Mouse (Mus musculus) forelimb bud, embryonic 11.5 days (tissue): ENCODE results near the gene Zfp146.
"Not testable (repeated sequence)": the region's sequence is repeated elsewhere in the genome, so short reads cannot be mapped to it uniquely, and the experiment has no call there.

ENCODE experiments used
- DNase-seq: peaks from one replicate; pipeline ENCODE4 v3.0.0-alpha.2; 2012; ENCODE audit warnings: low read depth, low spot score

The Zfp146 gene

GRCm38 (mm10) chr7:30192088-30192487 lies 22.5 kb upstream of the Zfp146 start:
- no peak for DNase-seq

- no peak for DNase-seq
Observed at GRCm38 (mm10) chr7:30189116-30189491, 19.6 kb upstream of the Zfp146 start.

GRCm38 (mm10) chr7:30188344-30189115 lies 19.0 kb upstream of the Zfp146 start:
- DNase-seq, result no peak

- DNase-seq, result no peak
Observed at GRCm38 (mm10) chr7:30184641-30185348, 15.2 kb upstream of the Zfp146 start.

GRCm38 (mm10) chr7:30183879-30184289 lies 14.3 kb upstream of the Zfp146 start, which contains the start of gene Cox7a1:
Cox7a1 (plus strand) TSS chr7:30184144.
- no peak for DNase-seq

GRCm38 (mm10) chr7:30183189-30183588 lies 13.6 kb upstream of the Zfp146 start:
- not testable (repeated sequence) for DNase-seq

- DNase-seq, result not testable (repeated sequence)
Observed at GRCm38 (mm10) chr7:30181929-30182328, 12.4 kb upstream of the Zfp146 start.

- peak; percentile 83 for DNase-seq
Observed at GRCm38 (mm10) chr7:30181308-30181707, 11.8 kb upstream of the Zfp146 start.

- DNase-seq, result no peak
Observed at GRCm38 (mm10) chr7:30178256-30178655, 8.7 kb upstream of the Zfp146 start.

GRCm38 (mm10) chr7:30176474-30176873 lies 6.9 kb upstream of the Zfp146 start:
- no peak for DNase-seq

- no peak for DNase-seq
Observed at GRCm38 (mm10) chr7:30170283-30170951, 867 bp upstream of the Zfp146 start.

GRCm38 (mm10) chr7:30168914-30169582 lies 502 bp downstream of the Zfp146 start:
- DNase-seq, result no peak

GRCm38 (mm10) chr7:30164745-30165144 lies 4.8 kb downstream of the Zfp146 start:
- DNase-seq, result no peak

GRCm38 (mm10) chr7:30163113-30163512 lies 6.4 kb downstream of the Zfp146 start:
- no peak for DNase-seq

- DNase-seq, result no peak
Observed at GRCm38 (mm10) chr7:30155507-30155906, 14.0 kb downstream of the Zfp146 start.

GRCm38 (mm10) chr7:30154040-30154439 lies 15.5 kb downstream of the Zfp146 start:
- no peak for DNase-seq

- no peak for DNase-seq
Observed at GRCm38 (mm10) chr7:30147011-30147410, 22.5 kb downstream of the Zfp146 start.

- peak; percentile 90 for DNase-seq
Observed at GRCm38 (mm10) chr7:30143555-30144209, 25.9 kb downstream of the Zfp146 start.

- DNase-seq, result no peak
Observed at GRCm38 (mm10) chr7:30143170-30143554, 26.4 kb downstream of the Zfp146 start.

GRCm38 (mm10) chr7:30136826-30137225 lies 32.7 kb downstream of the Zfp146 start:
- no peak for DNase-seq

GRCm38 (mm10) chr7:30132396-30132795 lies 37.2 kb downstream of the Zfp146 start:
- DNase-seq, result no peak
